Mouse (Mus musculus): ENCODE data around the gene Acss1.

DNA sequence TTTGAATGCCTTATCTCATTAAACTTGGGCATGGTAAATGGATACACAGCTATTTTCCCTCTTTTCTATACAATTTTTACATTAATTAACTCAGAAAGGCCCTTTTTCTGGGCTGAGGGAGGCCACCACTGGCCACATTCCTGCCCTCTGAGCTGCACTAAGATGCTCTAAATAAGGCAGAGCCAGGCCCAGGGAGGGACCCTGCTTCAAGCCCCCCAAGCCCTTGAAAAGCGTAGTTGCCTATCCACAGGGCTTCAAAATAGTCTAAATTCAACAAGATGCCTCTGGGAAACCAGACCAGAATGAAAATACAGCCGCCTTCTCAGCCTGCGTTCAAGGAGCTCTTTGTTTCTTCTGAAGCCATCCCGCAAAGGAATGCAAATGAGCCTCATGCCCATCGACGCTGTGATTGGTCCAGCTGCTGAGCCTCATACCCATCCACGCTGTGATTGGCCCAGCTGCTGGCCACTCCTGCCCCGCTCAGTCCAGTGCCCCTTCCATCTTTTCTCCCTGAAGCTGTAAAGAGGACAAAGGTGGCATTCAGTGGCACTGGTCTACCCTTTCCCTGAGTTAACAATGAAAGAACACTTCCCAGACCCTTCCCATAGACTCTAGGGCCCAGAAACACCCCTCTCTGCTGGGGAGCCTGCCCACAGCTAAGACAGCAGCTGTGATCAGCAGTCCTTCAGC is 24.4 kb downstream of the Acss1 start:
- TF ChIP-seq CTCF (IDR thresholded peaks at IDR 0.05; ENCODE audit: control insufficient read depth, insufficient read depth, low read length) (no peak), POLR2A (IDR thresholded peaks at IDR 0.05; ENCODE audit: borderline replicate concordance, control insufficient read depth, low read depth, low read length) (no peak)
